Mouse (Mus musculus): Measurements from ENCODE around the gene Thnsl2. TPM values are rescaled to one million over a fixed set of nuclear protein-coding genes. Genes with fewer than 3 reads are reported as not detected.

Thnsl2 gene
- total and polyA plus RNA-seq, 3 experiments = 0.08 to 0.21 TPM; not detected in 1

GRCm38 (mm10) chr6:71154861-71155260 is 10.6 kb upstream of the Thnsl2 start:
- no peak for DNase-seq (ENCODE audit: low read depth, low spot score)
- Histone ChIP-seq H3K36me3 (ENCODE audit: control insufficient read depth in 1 of 2, insufficient read depth in 2 of 2, low read length in 2 of 2) (no peaks in the 10 kb centered on the region), H3K9me3 (replicated peaks; ENCODE audit: insufficient read depth, low read length) (no peaks in the 10 kb centered on the region), H3K9ac (ENCODE audit: control insufficient read depth, low read depth, low read length, poor library complexity, severe bottlenecking) (no peak overlapping the region), H3K27ac (ENCODE audit: control insufficient read depth, low read depth, low read length) (no peak overlapping the region), H3K79me2 (ENCODE audit: control insufficient read depth, insufficient read depth, low read length, poor library complexity) (no peaks in the 10 kb centered on the region), H3K4me3 (ENCODE audit: control insufficient read depth in 1 of 2, insufficient read depth in 1 of 2, low read depth in 2 of 2, low read length in 2 of 2) (no peak overlapping the region), H3K4me1 (ENCODE audit: control insufficient read depth in 1 of 2, insufficient read depth in 2 of 2, low read length in 2 of 2) (no peaks in the 10 kb centered on the region), H3K27me3 (ENCODE audit: control insufficient read depth in 1 of 2, insufficient read depth in 2 of 2, low read length in 2 of 2) (peaks cover 0 to 4% of the 10 kb centered on the region in 2 experiments; a peak in 2 of 4 replicates)
- TF ChIP-seq ZMIZ1 (IDR thresholded peaks at IDR 0.05; ENCODE audit: low read depth, low read length) (no peak), SMC3 (IDR thresholded peaks at IDR 0.05; ENCODE audit: low read depth, low read length) (no peak)

GRCm38 (mm10) chr6:71153486-71153885 is 9.2 kb upstream of the Thnsl2 start:
- H3K27ac ChIP-seq (ENCODE audit: control insufficient read depth, low read depth, low read length) = no peak overlapping the region
- DNase-seq (ENCODE audit: low read depth, low spot score) = no peak
- H3K4me3 ChIP-seq (ENCODE audit: control insufficient read depth in 1 of 2, insufficient read depth in 1 of 2, low read depth in 2 of 2, low read length in 2 of 2) = no peak overlapping the region
- peaks cover 0 to 4% of the 10 kb centered on the region in 2 experiments; a peak in 1 of 4 replicates for H3K27me3 ChIP-seq (ENCODE audit: control insufficient read depth in 1 of 2, insufficient read depth in 2 of 2, low read length in 2 of 2)
- no peak overlapping the region for H3K9ac ChIP-seq (ENCODE audit: control insufficient read depth, low read depth, low read length, poor library complexity, severe bottlenecking)
- no peak for TF ChIP-seq CHD2 (IDR thresholded peaks at IDR 0.05; ENCODE audit: low read length)
- H3K79me2 ChIP-seq (ENCODE audit: control insufficient read depth, insufficient read depth, low read length, poor library complexity) = no peaks in the 10 kb centered on the region
- no peaks in the 10 kb centered on the region for H3K4me1 ChIP-seq (ENCODE audit: control insufficient read depth in 1 of 2, insufficient read depth in 2 of 2, low read length in 2 of 2)
- no peaks in the 10 kb centered on the region for H3K9me3 ChIP-seq (replicated peaks; ENCODE audit: insufficient read depth, low read length)
- no peaks in the 10 kb centered on the region for H3K36me3 ChIP-seq (ENCODE audit: control insufficient read depth in 1 of 2, insufficient read depth in 2 of 2, low read length in 2 of 2)

GRCm38 (mm10) chr6:71151098-71151497 is 6.9 kb upstream of the Thnsl2 start:
- no peak for TF ChIP-seq SIN3A (IDR thresholded peaks at IDR 0.05; ENCODE audit: low read length)
- TF ChIP-seq JUND (IDR thresholded peaks at IDR 0.05; ENCODE audit: low read depth, low read length) = no peak
- TF ChIP-seq MAX (IDR thresholded peaks at IDR 0.05; ENCODE audit: low read length) = no peak
- no peak for TF ChIP-seq SMC3 (IDR thresholded peaks at IDR 0.05; ENCODE audit: low read depth, low read length)
- no peak for TF ChIP-seq GABPA (IDR thresholded peaks at IDR 0.05; ENCODE audit: low read depth, low read length)
- no peak for TF ChIP-seq RCOR1 (IDR thresholded peaks at IDR 0.05; ENCODE audit: low read depth, low read length)
- H3K27me3 ChIP-seq (ENCODE audit: control insufficient read depth in 1 of 2, insufficient read depth in 2 of 2, low read length in 2 of 2) = peaks cover 0 to 4% of the 10 kb centered on the region in 2 experiments; a peak in 1 of 4 replicates
- H3K4me3 ChIP-seq (ENCODE audit: control insufficient read depth in 1 of 2, insufficient read depth in 1 of 2, low read depth in 2 of 2, low read length in 2 of 2) = no peak overlapping the region
- no peaks in the 10 kb centered on the region for H3K79me2 ChIP-seq (ENCODE audit: control insufficient read depth, insufficient read depth, low read length, poor library complexity)
- H3K36me3 ChIP-seq (ENCODE audit: control insufficient read depth in 1 of 2, insufficient read depth in 2 of 2, low read length in 2 of 2) = no peaks in the 10 kb centered on the region
- no peaks in the 10 kb centered on the region for H3K9me3 ChIP-seq (replicated peaks; ENCODE audit: insufficient read depth, low read length)
- no peak for DNase-seq (ENCODE audit: low read depth, low spot score)
- no peaks in the 10 kb centered on the region for H3K4me1 ChIP-seq (ENCODE audit: control insufficient read depth in 1 of 2, insufficient read depth in 2 of 2, low read length in 2 of 2)
- no peak overlapping the region for H3K9ac ChIP-seq (ENCODE audit: control insufficient read depth, low read depth, low read length, poor library complexity, severe bottlenecking)
- no peak overlapping the region for H3K27ac ChIP-seq (ENCODE audit: control insufficient read depth, low read depth, low read length)

- Histone ChIP-seq H3K4me3 (ENCODE audit: control insufficient read depth in 1 of 2, insufficient read depth in 1 of 2, low read depth in 2 of 2, low read length in 2 of 2) (no peak overlapping the region), H3K27ac (ENCODE audit: control insufficient read depth, low read depth, low read length) (no peak overlapping the region)
- DNase-seq (ENCODE audit: low read depth, low spot score) = peak; percentile 59
Measured at GRCm38 (mm10) chr6:71149534-71149933, 5.3 kb upstream of the Thnsl2 start.

More at GRCm38 (mm10) chr6:71149534-71149933, 5.3 kb upstream of the Thnsl2 start:
- H3K9me3 ChIP-seq (replicated peaks; ENCODE audit: insufficient read depth, low read length) = no peaks in the 10 kb centered on the region
- no peaks in the 10 kb centered on the region for H3K79me2 ChIP-seq (ENCODE audit: control insufficient read depth, insufficient read depth, low read length, poor library complexity)
- TF ChIP-seq CTCF (IDR thresholded peaks at IDR 0.05 in 2 of 3, conservative IDR thresholded peaks at IDR 0.05 in 1 of 3; ENCODE audit: control insufficient read depth in 1 of 3, insufficient read depth in 1 of 3, low read depth in 2 of 3, low read length in 3 of 3, poor library complexity in 1 of 3, severe bottlenecking in 1 of 3) (peak; percentile 68 to 85 (median 72)), MAX (IDR thresholded peaks at IDR 0.05; ENCODE audit: low read length) (no peak), ETS1 (IDR thresholded peaks at IDR 0.05; ENCODE audit: low read depth, low read length) (no peak), MAZ (IDR thresholded peaks at IDR 0.05; ENCODE audit: low read depth, low read length) (no peak), POLR2AphosphoS5 (IDR thresholded peaks at IDR 0.05; ENCODE audit: borderline replicate concordance, low read depth, low read length) (no peak), ZNF384 (IDR thresholded peaks at IDR 0.05; ENCODE audit: low read depth, low read length) (no peak), POLR2A (IDR thresholded peaks at IDR 0.05; ENCODE audit: control insufficient read depth in 1 of 2, insufficient read depth in 1 of 2, low read depth in 1 of 2, low read length in 2 of 2, poor library complexity in 1 of 2) (no peak), RAD21 (IDR thresholded peaks at IDR 0.05; ENCODE audit: low read depth, low read length) (peak; percentile 83), MAFK (IDR thresholded peaks at IDR 0.05; ENCODE audit: borderline replicate concordance, low read depth, low read length) (no peak), SMC3 (IDR thresholded peaks at IDR 0.05; ENCODE audit: low read depth, low read length) (peak; percentile 84), NRF1 (IDR thresholded peaks at IDR 0.05; ENCODE audit: insufficient read depth, low read depth, low read length, poor library complexity, severe bottlenecking) (no peak), TBP (IDR thresholded peaks at IDR 0.05; ENCODE audit: low read depth, low read length) (no peak), ZC3H11A (IDR thresholded peaks at IDR 0.05; ENCODE audit: low read depth, low read length) (peak; percentile 74), CHD2 (IDR thresholded peaks at IDR 0.05; ENCODE audit: low read length) (no peak), GABPA (IDR thresholded peaks at IDR 0.05; ENCODE audit: low read depth, low read length) (no peak)
- no peak overlapping the region for H3K9ac ChIP-seq (ENCODE audit: control insufficient read depth, low read depth, low read length, poor library complexity, severe bottlenecking)
- H3K4me1 ChIP-seq (ENCODE audit: control insufficient read depth in 1 of 2, insufficient read depth in 2 of 2, low read length in 2 of 2) = no peaks in the 10 kb centered on the region
- H3K36me3 ChIP-seq (ENCODE audit: control insufficient read depth in 1 of 2, insufficient read depth in 2 of 2, low read length in 2 of 2) = no peaks in the 10 kb centered on the region
- H3K27me3 ChIP-seq (ENCODE audit: control insufficient read depth in 1 of 2, insufficient read depth in 2 of 2, low read length in 2 of 2) = peaks cover 0 to 4% of the 10 kb centered on the region in 2 experiments; a peak in 3 of 4 replicates

Data from MEL (cell line).